Mouse (Mus musculus) kidney, adult 2 months (tissue): Measurements from ENCODE around the gene Lpp.

Experiments used
- CTCF ChIP-seq: fragments of 200-500 bp; conservative IDR thresholded peaks from 2 replicates; pipeline ENCODE4 v1.5.1; 2011; ENCODE audit warnings: low read depth, mild to moderate bottlenecking, control low read depth, low read length, moderate library complexity, mixed read lengths; ENCODE audit not compliant: insufficient read depth, insufficient read length
- POLR2A ChIP-seq: fragments of 200-500 bp; IDR thresholded peaks from one replicate; pipeline ENCODE4 v1.6.1; 2011; ENCODE audit warnings: low read depth, low read length, control low read depth

DNA sequence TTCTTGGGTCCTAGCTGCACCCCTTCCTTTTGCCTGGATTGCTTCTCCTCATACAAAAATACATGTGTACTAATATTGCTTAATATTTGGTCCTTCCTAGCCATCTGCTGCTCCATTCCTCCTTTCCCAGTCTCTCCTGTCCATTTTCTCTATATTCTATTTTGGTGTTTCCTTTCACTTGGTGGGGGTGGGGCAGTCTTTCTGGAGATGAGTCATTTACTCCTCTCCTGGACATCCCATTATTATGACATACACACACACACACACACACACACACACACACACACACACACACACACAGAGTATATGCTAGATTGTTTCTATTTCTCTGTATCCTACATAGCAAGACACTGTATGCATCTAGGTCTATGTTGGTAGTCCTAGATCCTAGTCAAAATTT is 623.7 kb downstream of the Lpp start:
- TF ChIP-seq POLR2A (no peak), CTCF (no peak)
